Mouse (Mus musculus) intestine, embryonic 15.5 days (tissue): ENCODE data around the gene Tln2. TPM values are rescaled to one million over a fixed set of nuclear protein-coding genes. Genes with fewer than 3 reads are reported as not detected.
"Not testable (repeated sequence)": the region's sequence is repeated elsewhere in the genome, so short reads cannot be mapped to it uniquely, and the experiment has no call there.

ENCODE experiments used
- ATAC-seq: fragments of 200-750 bp; cut with Nextera tagmentation; 2 replicates; pipeline ENCODE4 v1.8.0; 2017; ENCODE audit warnings: moderate TSS enrichment, moderate library complexity
- H3K27ac ChIP-seq: fragments of 300-500 bp; sonication (generic); 2 replicates; pipeline ENCODE4 v1.5.1; 2015; ENCODE audit warnings: mild to moderate bottlenecking, inconsistent platforms
- H3K27me3 ChIP-seq: fragments of 300-500 bp; sonication (generic); replicated peaks from 2 replicates; pipeline ENCODE4 v1.6.1; 2015; ENCODE audit warnings: inconsistent platforms
- H3K36me3 ChIP-seq: fragments of 300-500 bp; sonication (generic); 2 replicates; pipeline ENCODE4 v1.6.1; 2015; ENCODE audit warnings: inconsistent platforms
- H3K4me1 ChIP-seq: fragments of 300-500 bp; sonication (generic); replicated peaks from 2 replicates; pipeline ENCODE4 v1.6.1; 2015; ENCODE audit warnings: inconsistent platforms
- H3K4me2 ChIP-seq: fragments of 300-500 bp; sonication (generic); replicated peaks from 2 replicates; pipeline ENCODE4 v1.6.1; 2015; ENCODE audit warnings: mild to moderate bottlenecking, inconsistent platforms
- H3K4me3 ChIP-seq: fragments of 300-500 bp; sonication (generic); replicated peaks from 2 replicates; pipeline ENCODE4 v1.5.1; 2015; ENCODE audit warnings: inconsistent platforms
- H3K9ac ChIP-seq: fragments of 300-500 bp; sonication (generic); 2 replicates; pipeline ENCODE4 v1.6.1; 2015; ENCODE audit warnings: inconsistent platforms
- H3K9me3 ChIP-seq: fragments of 300-500 bp; sonication (generic); 2 replicates; pipeline ENCODE4 v1.6.1; 2016; ENCODE audit warnings: inconsistent platforms
- WGBS: fragments of 180-500 bp; shearing (Covaris S2); methylation state at CpG from one replicate; pipeline ENCODE4 v1.1.7; 2015; 5-methylcytosine and 5-hydroxymethylcytosine counted together
- polyA plus RNA-seq: library from polyadenylated mRNA; unstranded; fragments of >200 nt; fragmentation: Nextera tagmentation; extraction: Ambion mirVana; gene quantifications from 2 replicates; pipeline ENCODE4 v1.2.1, GENCODE M21; 2015

The Tln2 gene
- polyA plus RNA-seq, 1 experiment from 2014 or later, result 28.0 TPM

DNA sequence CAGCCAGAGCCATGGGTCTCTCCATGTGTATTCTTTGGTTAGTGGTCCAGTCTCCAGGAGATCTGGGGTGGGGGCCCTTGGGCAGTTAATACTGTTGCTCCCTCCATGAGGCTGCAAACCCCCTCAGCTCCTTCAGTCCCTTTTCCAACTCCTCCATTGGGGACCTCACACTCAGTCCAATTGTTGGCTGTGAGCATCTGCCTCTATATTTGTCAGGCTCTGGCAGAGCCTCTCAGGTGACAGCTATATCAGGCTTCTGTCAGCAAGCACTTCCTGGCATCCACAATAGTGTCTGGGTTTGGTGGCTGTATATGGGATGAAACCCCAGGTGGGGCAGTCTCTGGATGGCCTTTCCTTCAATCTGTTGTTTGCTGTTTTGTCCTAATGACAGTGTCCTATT lies 279.2 kb downstream of the Tln2 start:
- not testable (repeated sequence) for H3K4me1 ChIP-seq, H3K27me3 ChIP-seq, H3K9ac ChIP-seq, H3K4me3 ChIP-seq, ATAC-seq, H3K36me3 ChIP-seq, H3K9me3 ChIP-seq, H3K27ac ChIP-seq, H3K4me2 ChIP-seq

- no peaks in the 10 kb centered on the region for H3K27me3 ChIP-seq
- H3K27ac ChIP-seq, result no peak overlapping the region
- no peak for ATAC-seq
- no peak overlapping the region for H3K4me3 ChIP-seq
- H3K9ac ChIP-seq, result no peak overlapping the region
- H3K9me3 ChIP-seq, result no peaks in the 10 kb centered on the region
- no peaks in the 10 kb centered on the region for H3K4me1 ChIP-seq
- no peaks in the 10 kb centered on the region; the same call in 1 of the 2 replicates for H3K36me3 ChIP-seq
- 79% methylated on average over 6 of the region's 6 CpGs for WGBS
- H3K4me2 ChIP-seq, result no peak overlapping the region
These were observed 283.1 kb downstream of the Tln2 start for GRCm38 (mm10) chr9:67276446-67276845.

DNA sequence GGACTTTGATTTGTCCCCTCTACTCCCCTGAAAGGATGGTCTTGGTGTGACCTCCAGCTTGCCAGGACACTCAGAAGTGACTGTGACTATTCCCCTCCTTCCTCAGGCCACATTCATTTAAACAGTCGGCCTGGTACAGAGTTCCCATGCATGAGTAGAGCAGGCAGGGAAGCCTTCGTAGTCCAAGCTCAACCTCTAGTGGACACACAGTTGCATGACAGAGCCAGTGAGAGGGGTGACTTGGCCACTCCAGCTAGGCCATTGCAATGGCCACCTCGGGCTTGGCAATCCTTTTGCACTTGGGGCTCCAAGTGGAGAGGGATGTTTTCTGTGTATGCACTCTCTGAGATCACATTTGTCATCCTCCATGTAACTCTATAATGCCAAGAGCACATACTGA lies 285.2 kb downstream of the Tln2 start:
- Histone ChIP-seq H3K4me2 (no peak overlapping the region), H3K9ac (no peak overlapping the region), H3K36me3 (no peaks in the 10 kb centered on the region; the same call in 1 of the 2 replicates), H3K4me3 (no peak overlapping the region), H3K27me3 (no peaks in the 10 kb centered on the region), H3K9me3 (no peaks in the 10 kb centered on the region), H3K4me1 (no peaks in the 10 kb centered on the region), H3K27ac (no peak overlapping the region)
- no peak for ATAC-seq
- 44% methylated on average over 3 of the region's 3 CpGs for WGBS

DNA sequence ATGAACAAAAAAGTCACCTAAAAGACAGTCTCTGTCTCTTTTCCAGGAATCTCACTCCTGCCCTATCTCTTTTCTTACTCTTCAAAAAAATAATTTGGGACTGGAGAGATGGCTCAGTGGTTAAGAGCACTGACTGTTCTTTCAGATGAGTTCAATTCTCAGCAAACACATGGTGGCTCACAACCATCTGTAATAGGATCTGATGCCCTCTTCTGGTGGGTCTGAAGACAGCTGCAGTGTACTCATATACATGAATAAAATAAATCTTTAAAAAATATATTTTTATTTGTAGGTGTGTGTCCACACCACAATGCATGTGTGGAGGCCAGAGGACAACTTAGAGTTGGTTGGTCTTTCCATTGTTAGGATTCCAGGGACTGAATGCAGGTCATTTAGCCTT lies 286.1 kb downstream of the Tln2 start:
- Histone ChIP-seq H3K4me3 (no peak overlapping the region), H3K4me1 (no peaks in the 10 kb centered on the region), H3K4me2 (no peak overlapping the region), H3K9ac (no peak overlapping the region), H3K27ac (no peak overlapping the region), H3K27me3 (no peaks in the 10 kb centered on the region), H3K9me3 (no peaks in the 10 kb centered on the region), H3K36me3 (no peaks in the 10 kb centered on the region; the same call in 1 of the 2 replicates)
- no peak for ATAC-seq

DNA sequence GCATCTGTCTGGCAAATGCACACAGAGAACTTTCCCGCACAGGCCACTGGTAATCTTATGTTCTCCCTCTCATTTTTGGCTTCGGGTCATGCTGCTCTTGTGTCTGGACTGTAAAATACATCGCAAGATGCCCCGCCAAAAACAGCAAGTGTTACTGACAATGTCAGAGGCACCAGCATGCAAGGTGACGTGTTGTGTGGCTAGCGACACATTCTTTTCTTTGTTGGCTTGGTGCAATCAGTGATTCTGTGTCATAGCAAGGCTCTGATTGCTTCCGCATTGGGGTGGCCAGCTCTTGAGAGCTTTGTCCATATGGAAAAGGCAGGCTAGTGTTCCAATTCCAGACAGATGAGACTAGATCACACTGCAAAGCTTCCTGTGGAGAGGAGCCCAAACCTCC lies 288.8 kb downstream of the Tln2 start:
- no peaks in the 10 kb centered on the region for H3K27me3 ChIP-seq
- 0 out of 2 replicates have a peak overlapping the region, but pooled peaks have one; percentile 13 for H3K27ac ChIP-seq
- H3K4me3 ChIP-seq, result no peak overlapping the region
- no peaks in the 10 kb centered on the region for H3K9me3 ChIP-seq
- H3K4me2 ChIP-seq, result no peak overlapping the region
- 73% methylated on average over 7 of the region's 7 CpGs for WGBS
- no peaks in the 10 kb centered on the region; the same call in 1 of the 2 replicates for H3K36me3 ChIP-seq
- H3K9ac ChIP-seq, result no peak overlapping the region
- H3K4me1 ChIP-seq, result 0 out of 2 replicates have a peak, but pooled peaks cover 5% of the 10 kb centered on the region
- no peak for ATAC-seq

- H3K4me2 ChIP-seq, result no peak overlapping the region
- H3K9ac ChIP-seq, result no peak overlapping the region
- H3K9me3 ChIP-seq, result no peaks in the 10 kb centered on the region
- H3K4me3 ChIP-seq, result no peak overlapping the region
- no peaks in the 10 kb centered on the region; the same call in 1 of the 2 replicates for H3K36me3 ChIP-seq
- no peak for ATAC-seq
- H3K4me1 ChIP-seq, result 0 out of 2 replicates have a peak, but pooled peaks cover 11% of the 10 kb centered on the region
- H3K27ac ChIP-seq, result 0 out of 2 replicates have a peak overlapping the region, but pooled peaks have one; percentile 13
- 67% methylated on average over 7 of the region's 7 CpGs for WGBS
- no peaks in the 10 kb centered on the region for H3K27me3 ChIP-seq
These were observed 289.4 kb downstream of the Tln2 start for GRCm38 (mm10) chr9:67270061-67270595.

GRCm38 (mm10) chr9:67267276-67267990 lies 292.1 kb downstream of the Tln2 start:
- H3K4me2 ChIP-seq, result no peak overlapping the region
- H3K9ac ChIP-seq, result no peak overlapping the region
- ATAC-seq, result peak; percentile 37; the same call in 1 of the 2 replicates
- no peak overlapping the region for H3K4me3 ChIP-seq
- H3K4me1 ChIP-seq, result 0 out of 2 replicates have a peak, but pooled peaks cover 14% of the 10 kb centered on the region
- no peaks in the 10 kb centered on the region for H3K36me3 ChIP-seq
- H3K9me3 ChIP-seq, result no peaks in the 10 kb centered on the region
- no peak overlapping the region for H3K27ac ChIP-seq
- H3K27me3 ChIP-seq, result no peaks in the 10 kb centered on the region
- WGBS, result 74% methylated on average over 8 of the region's 8 CpGs

DNA sequence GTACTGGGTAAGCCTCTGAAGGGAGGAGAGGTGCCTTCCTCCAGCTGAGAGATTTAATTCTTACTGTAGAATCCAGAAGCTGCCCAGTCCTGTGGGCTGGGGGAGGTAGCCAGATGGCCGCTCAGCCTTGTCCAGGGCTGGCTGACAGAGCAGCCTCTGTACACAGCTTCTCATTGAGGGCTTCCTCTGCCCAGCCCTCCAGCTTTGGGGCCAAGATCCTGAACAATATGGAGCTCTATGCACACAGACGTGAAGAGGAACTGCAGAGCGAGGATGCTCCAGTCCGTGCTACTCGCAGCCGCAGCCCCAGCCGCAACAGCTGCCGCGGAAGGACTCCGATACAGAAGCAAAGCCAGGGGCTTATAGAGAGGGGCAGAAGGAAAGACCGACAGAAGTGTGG lies 294.0 kb downstream of the Tln2 start:
- Histone ChIP-seq H3K4me3 (no peak overlapping the region), H3K9ac (no peak overlapping the region), H3K27ac (no peak overlapping the region), H3K4me2 (no peak overlapping the region), H3K36me3 (no peaks in the 10 kb centered on the region), H3K9me3 (no peaks in the 10 kb centered on the region), H3K4me1 (0 out of 2 replicates have a peak, but pooled peaks cover 18% of the 10 kb centered on the region), H3K27me3 (no peaks in the 10 kb centered on the region)
- WGBS, result 77% methylated on average over 11 of the region's 11 CpGs
- no peak for ATAC-seq

GRCm38 (mm10) chr9:67264896-67265295 lies 294.6 kb downstream of the Tln2 start:
- Histone ChIP-seq H3K4me2 (no peak overlapping the region), H3K9ac (no peak overlapping the region), H3K4me1 (0 out of 2 replicates have a peak, but pooled peaks cover 18% of the 10 kb centered on the region), H3K27ac (no peak overlapping the region), H3K27me3 (no peaks in the 10 kb centered on the region), H3K4me3 (no peak overlapping the region), H3K9me3 (no peaks in the 10 kb centered on the region), H3K36me3 (no peaks in the 10 kb centered on the region)
- WGBS, result 68% methylated on average over 2 of the region's 2 CpGs
- ATAC-seq, result no peak

DNA sequence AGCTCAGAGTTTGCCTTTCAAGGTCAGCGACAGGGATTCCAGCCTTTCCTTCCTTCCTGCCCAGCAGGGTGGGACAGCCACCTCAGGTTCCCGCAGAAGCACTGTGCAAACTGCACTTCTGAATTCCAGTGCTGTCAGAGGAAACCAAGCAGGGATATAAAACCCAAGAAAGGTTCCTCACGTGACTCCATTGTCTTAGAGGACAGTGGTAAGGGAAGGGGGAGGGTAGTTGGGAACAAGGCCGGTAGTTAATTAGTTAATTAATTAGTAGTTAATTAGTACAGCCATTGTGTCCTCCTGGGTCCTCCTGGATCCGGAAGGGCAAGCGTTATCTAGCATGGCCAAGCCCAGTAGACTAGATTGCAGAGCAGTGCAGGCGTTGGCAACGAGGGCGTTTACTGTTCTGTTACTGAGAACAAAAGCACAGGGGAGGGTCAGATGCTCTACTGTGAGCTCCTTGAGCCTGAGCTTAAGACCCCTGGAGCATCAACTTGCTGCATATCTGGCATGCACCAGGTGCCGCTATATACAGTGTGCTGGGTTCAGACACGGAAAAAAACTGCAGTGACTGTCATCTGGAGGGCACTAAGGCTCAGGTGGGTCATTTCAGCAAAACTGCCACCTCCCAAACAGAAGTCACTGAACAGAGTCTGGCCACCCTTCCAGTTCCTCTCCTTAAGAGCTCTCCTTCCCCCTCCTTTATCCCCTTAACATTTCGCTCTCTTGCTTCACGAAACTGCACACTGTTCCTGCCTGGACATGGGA lies 298.5 kb downstream of the Tln2 start:
- Histone ChIP-seq H3K4me3 (no peak overlapping the region), H3K27ac (peak overlapping the region; percentile 36)
- WGBS, result 37% methylated on average over 13 of the region's 13 CpGs

DNA sequence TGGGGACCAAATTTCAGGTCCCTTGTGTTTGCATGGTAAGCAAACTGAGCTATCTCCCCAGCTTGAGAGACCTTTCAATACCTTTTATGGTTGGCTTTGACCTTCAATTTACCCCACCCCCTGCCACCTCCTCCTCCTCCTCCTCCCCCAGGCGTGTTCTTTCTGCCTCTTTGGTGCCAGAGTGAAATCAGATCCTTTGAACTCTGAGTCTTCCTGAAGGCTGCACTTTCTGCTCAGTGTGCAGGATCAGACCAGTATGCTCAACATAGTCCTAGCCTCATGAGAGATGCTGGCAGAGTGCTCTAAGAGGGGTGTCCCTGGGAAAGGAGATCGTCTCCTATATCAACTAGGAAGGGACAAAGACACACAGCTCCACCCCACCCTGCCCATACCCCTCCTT lies 309.4 kb downstream of the Tln2 start:
- H3K4me1 ChIP-seq, result 0 out of 2 replicates have a peak, but pooled peaks cover 5% of the 10 kb centered on the region
- no peak overlapping the region for H3K4me3 ChIP-seq
- no peak for ATAC-seq
- H3K4me2 ChIP-seq, result no peak overlapping the region
- no peak overlapping the region for H3K9ac ChIP-seq
- 52% methylated on average over 2 of the region's 2 CpGs for WGBS
- H3K9me3 ChIP-seq, result no peaks in the 10 kb centered on the region
- 0 out of 2 replicates have a peak, but pooled peaks cover 5% of the 10 kb centered on the region for H3K36me3 ChIP-seq
- H3K27me3 ChIP-seq, result no peaks in the 10 kb centered on the region
- H3K27ac ChIP-seq, result no peak overlapping the region

More for the DNA sequence above, 298.5 kb downstream of the Tln2 start:
- Histone ChIP-seq H3K9ac (no peak overlapping the region), H3K36me3 (0 out of 2 replicates have a peak, but pooled peaks cover 3% of the 10 kb centered on the region), H3K4me2 (peak overlapping the region; percentile 1; the same call in 1 of the 2 replicates), H3K27me3 (no peaks in the 10 kb centered on the region), H3K9me3 (no peaks in the 10 kb centered on the region), H3K4me1 (0 out of 2 replicates have a peak, but pooled peaks cover 13% of the 10 kb centered on the region)
- ATAC-seq, result peak; percentile 85

DNA sequence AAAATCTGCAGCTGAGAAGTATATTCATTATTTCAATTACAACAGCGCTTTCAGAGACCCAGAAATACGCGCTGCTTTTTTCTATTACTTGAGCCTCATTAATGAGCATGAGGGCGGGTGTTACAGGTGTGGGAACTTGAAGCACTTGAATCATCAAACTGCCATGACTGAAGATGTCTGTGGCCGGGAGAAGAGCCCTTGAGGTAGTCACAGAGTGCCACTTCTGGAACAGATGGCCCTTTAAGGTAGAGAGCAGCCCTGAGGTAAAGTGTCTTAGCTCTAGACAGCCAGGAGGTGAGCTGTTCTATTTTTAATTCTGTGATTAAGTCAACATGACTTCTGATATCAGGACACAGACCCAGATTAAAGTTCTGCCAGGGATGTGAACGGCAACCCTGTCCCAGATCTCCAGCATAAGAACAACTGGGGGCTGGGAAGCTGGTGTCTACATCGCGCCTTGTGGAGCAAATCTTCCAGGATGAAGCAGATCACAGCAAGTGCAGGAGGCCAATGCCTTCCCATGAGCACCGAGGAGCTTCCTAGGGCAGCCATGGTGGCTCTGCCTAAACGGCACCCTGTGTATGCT lies 312.0 kb downstream of the Tln2 start:
- Histone ChIP-seq H3K27me3 (no peaks in the 10 kb centered on the region), H3K4me3 (no peak overlapping the region), H3K4me1 (0 out of 2 replicates have a peak, but pooled peaks cover 5% of the 10 kb centered on the region), H3K9ac (no peak overlapping the region), H3K36me3 (no peaks in the 10 kb centered on the region), H3K4me2 (no peak overlapping the region), H3K9me3 (no peaks in the 10 kb centered on the region), H3K27ac (no peak overlapping the region)
- ATAC-seq, result no peak
- 92% methylated on average over 10 of the region's 10 CpGs for WGBS
